33 mouse cellular contexts compared by ENCODE assay signal in genomic region chr11:51242897-51243296, GRCm38 (mm10). TPM values are rescaled to one million over a fixed set of nuclear protein-coding genes. Genes with fewer than 3 reads are reported as not detected.
DNase-seq lines count a peak whose midpoint lies in the region; TF ChIP-seq lines count a peak whose summit lies in the region.
"Had no signal": no experiment of that assay in that cellular context is flagged by ENCODE, and none has a peak within 500 bp of the region (broad histone marks: within the 10 kb centered on the region; RNA-seq: fewer than 3 reads in every experiment).

No protein-coding gene starts in this region.

- no peak overlapping the region for H3K27ac ChIP-seq in gastrocnemius, adult 2 months
- no peak overlapping the region for H3K27ac ChIP-seq in left cerebral cortex, adult 2 months
- H3K27ac ChIP-seq: embryonic facial prominence, embryonic 13.5 days; heart, embryonic 13.5 days; hindbrain, embryonic 10.5 days; hindbrain, embryonic 15.5 days; liver, embryonic 15.5 days; lung, embryonic 15.5 days; midbrain, embryonic 10.5 days; midbrain, embryonic 15.5 days; neural tube, embryonic 12.5 days had no signal

- intact Hi-C loops in gastrocnemius, adult 2 months (cut with DNase I) = no loop called here
- intact Hi-C loops in gastrocnemius, postnatal 14 days (cut with DNase I; ENCODE audit: low total_unique reads) = no loop called here
- intact Hi-C loops in left cerebral cortex, adult 2 months (cut with DNase I) = no loop called here
- intact Hi-C loops in left cerebral cortex, postnatal 36 days (cut with DNase I) = no loop called here
- intact Hi-C loops in heart, postnatal 25 days (cut with DNase I) = no loop called here

- no peak for DNase-seq in gastrocnemius, adult 2 months
- DNase-seq in gastrocnemius, postnatal 14 days = no peak
- no peak for DNase-seq in left cerebral cortex, adult 2 months (ENCODE audit: extremely low spot score in 1 of 2, low spot score in 2 of 2)
- no peak for DNase-seq in left cerebral cortex, postnatal 36 days (ENCODE audit: low spot score in 2 of 2)
- DNase-seq in CD4-positive helper T cell, adult 2 months (ENCODE audit: low read depth, low spot score) = peak; percentile 20
- DNase-seq in induced T-regulatory cell, adult 2 months (ENCODE audit: low read depth) = peak; percentile 52
- DNase-seq in heart, postnatal 25 days (ENCODE audit: low spot score) = no peak
- no peak for DNase-seq in thymus, adult 18-20 months
- DNase-seq: adrenal gland, adult 8-10 months; B cell, adult 2 months; cerebellum, adult 8-10 months; cerebellum, postnatal 36 days; gastrocnemius, postnatal 25 days; heart, adult 11 months; heart, postnatal 10 days; kidney, adult 2 months; kidney, postnatal 14 days; left cerebral cortex, postnatal 4 days; right cerebral cortex, postnatal 4 days; thymus, postnatal 4 days had no signal

- H3K4me3 ChIP-seq in gastrocnemius, adult 2 months = no peak overlapping the region
- no peak overlapping the region for H3K4me3 ChIP-seq in left cerebral cortex, adult 2 months
- H3K4me3 ChIP-seq: embryonic facial prominence, embryonic 13.5 days; heart, embryonic 13.5 days; hindbrain, embryonic 10.5 days; hindbrain, embryonic 15.5 days; liver, embryonic 15.5 days; lung, embryonic 15.5 days; midbrain, embryonic 10.5 days; midbrain, embryonic 15.5 days; neural tube, embryonic 12.5 days had no signal

- TF ChIP-seq CTCF in gastrocnemius, adult 2 months (IDR thresholded peaks at IDR 0.05) = peak; percentile 43; the same call in 1 of the 2 replicates
- peak; percentile 8 for TF ChIP-seq CTCF in left cerebral cortex, adult 2 months (IDR thresholded peaks at IDR 0.05)

RNA-seq across cellular contexts. Expression of gene Clk4, which starts 18.6 kb away (rescaled TPM):
- 10 to 100 TPM; 43.9 to 61.7 TPM for total RNA-seq in gastrocnemius, adult 2 months (2021)
- total RNA-seq in gastrocnemius, postnatal 14 days (2021) = 10 to 100 TPM; 27.1 to 43.5 TPM
- 100 to 1,000 TPM; 106 to 134 TPM for total RNA-seq in left cerebral cortex, adult 2 months (2021)
- 100 to 1,000 TPM in 1 of 2 experiments, 10 to 100 TPM in 1; 79.3 to 115 TPM for total RNA-seq in left cerebral cortex, postnatal 36 days (2021)
- total RNA-seq in heart, postnatal 25 days (2021) = 10 to 100 TPM; 40.4 to 43.4 TPM

RNA-seq across cellular contexts. Expression of gene BC049762, which starts 19.9 kb away (rescaled TPM):
- total RNA-seq in gastrocnemius, adult 2 months (2021) = not detected
- not detected for total RNA-seq in gastrocnemius, postnatal 14 days (2021)
- not detected for total RNA-seq in left cerebral cortex, adult 2 months (2021)
- total RNA-seq in left cerebral cortex, postnatal 36 days (2021) = not detected
- total RNA-seq in heart, postnatal 25 days (2021) = under 1 TPM in 1 of 2 experiments, not detected in 1; 0.42 TPM
- total RNA-seq: gastrocnemius, postnatal 25 days; heart, postnatal 10 days; layer of hippocampus, postnatal 10 days; left cerebral cortex, adult 8-10 months; left cerebral cortex, postnatal 4 days had no signal

RNA-seq across cellular contexts. Expression of gene Gm12569, which starts 22.6 kb away (rescaled TPM):
- total RNA-seq in gastrocnemius, adult 2 months (2021) = not detected
- not detected for total RNA-seq in gastrocnemius, postnatal 14 days (2021)
- total RNA-seq in left cerebral cortex, adult 2 months (2021) = not detected
- not detected for total RNA-seq in left cerebral cortex, postnatal 36 days (2021)
- total RNA-seq in heart, postnatal 25 days (2021) = not detected
- total RNA-seq: adrenal gland, adult 8-10 months; adrenal gland, postnatal 4 days; gastrocnemius, postnatal 25 days; heart, postnatal 10 days; layer of hippocampus, postnatal 10 days; left cerebral cortex, adult 8-10 months; left cerebral cortex, postnatal 4 days; megakaryocyte progenitor cell, adult 5-6 weeks had no signal

RNA-seq across cellular contexts. Expression of gene Col23a1, which starts 46.8 kb away (rescaled TPM):
- 1 to 10 TPM; 1.1 to 1.8 TPM for total RNA-seq in gastrocnemius, adult 2 months (2021)
- 1 to 10 TPM; 4.7 to 5.9 TPM for total RNA-seq in gastrocnemius, postnatal 14 days (2021)
- total RNA-seq in left cerebral cortex, adult 2 months (2021) = 10 to 100 TPM; 11.1 to 11.3 TPM
- total RNA-seq in left cerebral cortex, postnatal 36 days (2021) = 10 to 100 TPM in 1 of 2 experiments, 1 to 10 TPM in 1; 9.2 to 11.8 TPM
- 1 to 10 TPM; 1.0 to 1.6 TPM for total RNA-seq in heart, postnatal 25 days (2021)

Comparison
In these comparisons a context has a peak if more than half of its experiments do, and no peak if none do; other contexts are left out.
1. DNase-seq: peak in CD4-positive helper T cell, adult 2 months (single experiment) and induced T-regulatory cell, adult 2 months (single experiment); none in gastrocnemius, adult 2 months (single experiment), gastrocnemius, postnatal 14 days (single experiment), left cerebral cortex, adult 2 months (0 of 2), left cerebral cortex, postnatal 36 days (0 of 2), heart, postnatal 25 days (single experiment) and thymus, adult 18-20 months (0 of 2).